Mouse (Mus musculus) G1E (cell line): ENCODE measurements around the gene Steap2.

Experiments used
- CTCF ChIP-seq: IDR thresholded peaks from 2 replicates; pipeline ENCODE4 v1.5.1; 2012; ENCODE audit warnings: low read depth, low read length, inconsistent platforms, mixed read lengths
- GATA1 ChIP-seq: IDR thresholded peaks from 2 replicates; pipeline ENCODE4 v1.6.1; 2012; ENCODE audit warnings: borderline replicate concordance, low read length, inconsistent platforms, mixed read lengths
- GATA2 ChIP-seq: IDR thresholded peaks from 2 replicates; pipeline ENCODE4 v1.6.1; 2012; ENCODE audit warnings: low read depth, low read length, inconsistent platforms, borderline replicate concordance
- POLR2AphosphoS5 ChIP-seq: IDR thresholded peaks from 2 replicates; pipeline ENCODE4 v1.6.1; 2012; ENCODE audit warnings: low read depth, low read length, inconsistent platforms; ENCODE audit not compliant: insufficient replicate concordance
- TAL1 ChIP-seq: conservative IDR thresholded peaks from 2 replicates; pipeline ENCODE4 v1.6.1; 2012; ENCODE audit warnings: low read depth, low read length, inconsistent platforms, mixed read lengths

DNA sequence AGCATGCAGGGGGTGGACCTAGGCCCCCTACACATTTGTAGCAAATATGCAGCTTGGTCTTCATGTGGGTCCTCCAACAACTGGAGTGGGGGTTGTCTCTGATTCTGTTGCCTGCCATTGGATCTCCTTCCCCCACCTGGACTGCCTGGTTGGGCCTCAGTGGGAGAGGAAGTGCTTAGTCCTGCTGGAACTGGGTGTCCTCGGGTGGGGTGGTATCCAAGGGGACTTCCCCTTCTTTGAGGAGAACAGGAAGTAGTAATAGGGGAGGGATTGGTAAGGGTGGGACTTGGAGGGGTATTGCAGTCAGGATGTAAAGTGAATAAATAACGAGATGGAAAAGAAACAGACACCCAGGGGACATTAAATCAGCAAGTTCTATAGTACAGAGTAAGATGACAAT is 35.7 kb downstream of the Steap2 start:
- TF ChIP-seq CTCF (no peak), POLR2AphosphoS5 (no peak), GATA1 (no peak), TAL1 (no peak), GATA2 (no peak)
